Mouse (Mus musculus) cerebellum, adult 8-10 months (tissue): ENCODE measurements around the gene Thada.

ENCODE experiments used
- DNase-seq: peaks from one replicate; pipeline ENCODE4 v3.0.0; 2022

Thada gene

DNA sequence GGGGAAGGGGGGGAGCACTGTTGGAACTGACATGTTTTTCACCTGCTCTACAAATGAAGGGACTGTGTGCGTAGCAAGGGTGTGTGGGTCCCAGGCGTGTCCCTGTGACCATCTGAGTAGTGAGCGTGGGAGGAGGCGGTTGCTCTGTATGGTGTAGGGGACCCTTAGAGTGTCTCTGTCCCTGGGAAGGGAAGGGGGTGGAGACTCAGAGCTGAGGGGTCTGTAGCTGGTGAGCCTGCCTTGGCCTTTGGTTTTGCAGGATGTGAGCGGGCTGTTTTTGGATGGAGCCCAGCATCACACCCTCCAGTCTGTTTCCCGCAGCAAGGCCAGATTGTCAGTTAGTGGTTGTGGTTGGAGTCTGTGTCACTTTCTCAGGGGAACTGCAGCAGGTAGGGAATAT is 324.3 kb downstream of the Thada start:
- no peak for DNase-seq

DNA sequence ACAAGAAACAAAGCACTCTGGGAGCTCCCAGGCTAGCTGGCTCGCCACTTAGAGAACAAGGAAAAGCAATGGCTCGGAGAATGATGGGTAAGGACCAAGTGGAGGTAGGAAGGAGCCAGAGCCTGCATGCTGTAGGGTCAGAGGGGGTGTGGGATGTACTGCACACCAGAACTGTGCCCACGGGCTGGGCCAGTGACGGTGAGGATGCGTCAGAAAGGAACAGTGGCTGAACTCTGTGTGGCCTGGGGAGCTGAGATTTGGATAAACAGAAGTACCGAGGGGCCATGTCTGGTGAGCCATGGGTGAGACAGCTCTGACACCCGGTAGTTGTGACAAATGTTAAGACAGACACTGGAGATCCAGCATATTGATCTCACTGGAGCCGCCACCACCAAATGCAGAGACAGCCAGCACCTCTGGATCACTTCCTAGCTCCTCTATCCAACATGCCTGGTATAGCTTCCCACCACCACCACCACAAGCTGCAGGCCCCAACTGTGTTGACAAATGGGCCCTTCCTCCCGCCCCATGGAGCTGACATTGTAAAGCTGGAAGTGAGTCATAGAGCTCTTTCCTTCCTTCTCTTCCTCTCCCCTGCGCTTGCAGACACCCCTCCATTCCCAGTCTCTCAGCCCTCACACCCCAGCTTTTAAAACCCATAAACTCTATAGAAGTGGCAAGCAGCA is 325.0 kb downstream of the Thada start:
- no peak for DNase-seq
